Mouse (Mus musculus): ENCODE measurements around the gene Meox1.

DNA sequence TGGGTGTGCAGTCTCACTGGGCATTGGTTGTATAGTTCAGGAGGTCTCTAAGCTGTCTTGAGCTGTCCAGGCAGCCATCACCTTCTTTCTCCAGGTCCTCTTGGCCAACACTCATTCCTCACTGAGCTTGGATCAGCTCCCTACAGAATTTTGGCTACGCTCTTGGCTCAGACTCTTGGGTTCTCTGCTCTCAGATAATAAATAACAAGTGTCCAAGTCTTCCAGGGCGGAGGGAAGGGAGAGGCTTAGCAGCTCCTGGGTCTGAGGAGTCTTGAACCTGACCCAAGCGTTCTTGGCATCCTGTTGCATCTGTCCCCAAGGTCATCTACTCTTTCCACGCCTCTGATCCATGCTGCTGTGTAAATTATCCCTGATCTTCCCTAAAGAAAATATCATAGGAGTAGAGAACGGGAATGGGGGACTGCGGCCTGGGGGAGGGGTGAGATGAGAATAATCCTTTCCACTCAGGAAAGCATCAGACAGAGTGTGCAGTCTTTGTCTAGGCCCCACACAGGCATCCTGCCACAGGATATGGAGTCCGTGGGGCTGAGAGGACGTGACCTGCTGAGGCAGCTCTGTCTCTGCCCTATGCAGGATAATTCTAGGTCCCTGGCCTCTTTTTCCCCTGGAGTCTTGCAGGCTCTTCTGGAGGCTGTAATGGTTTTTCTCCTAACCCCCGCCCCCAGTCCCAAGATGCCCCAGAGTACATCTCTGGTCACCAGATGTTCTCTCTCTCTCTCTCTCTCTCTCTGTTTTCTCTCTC, 38.0 kb downstream of the Meox1 start:
- TF ChIP-seq CTCF (IDR thresholded peaks at IDR 0.05; ENCODE audit: control insufficient read depth, insufficient read depth, insufficient read length) = no peak
- no peak for TF ChIP-seq CEBPB (IDR thresholded peaks at IDR 0.05; ENCODE audit: low read depth)
- TF ChIP-seq MAX (IDR thresholded peaks at IDR 0.05) = no peak

Measured in C2C12 (cell line).